Mouse (Mus musculus) spleen, postnatal 36 days (tissue): Measurements from ENCODE around the gene Mafg.

Source experiments
- DNase-seq, 2 experiments: peaks; one replicate each; pipeline ENCODE4 v3.0.0; 2022; ENCODE audit warnings: low spot score in 2 of 2, mixed read lengths in 1 of 2

The Mafg gene

GRCm38 (mm10) chr11:120623961-120624679, 9.3 kb downstream of the Mafg start:
- peak; percentile 75 to 78 for DNase-seq

GRCm38 (mm10) chr11:120622805-120623204, 10.6 kb downstream of the Mafg start:
- DNase-seq = no peak

GRCm38 (mm10) chr11:120620195-120620594, 13.2 kb downstream of the Mafg start:
- DNase-seq = no peak

- DNase-seq = no peak
These were observed 14.5 kb downstream of the Mafg start for GRCm38 (mm10) chr11:120618619-120619535.

- DNase-seq = peak; percentile 91 to 94
These were observed 15.8 kb downstream of the Mafg start, which contains the start of gene Pcyt2 for GRCm38 (mm10) chr11:120617519-120618112. Gene Pcyt2, minus strand, starts transcription at chr11:120617936.

- DNase-seq = no peak
These were observed 16.6 kb downstream of the Mafg start for GRCm38 (mm10) chr11:120616617-120617294.

- no peak for DNase-seq
These were observed 17.7 kb downstream of the Mafg start for GRCm38 (mm10) chr11:120615606-120616203.

GRCm38 (mm10) chr11:120615167-120615566, 18.2 kb downstream of the Mafg start:
- DNase-seq = no peak

- DNase-seq = no peak
These were observed 19.4 kb downstream of the Mafg start for GRCm38 (mm10) chr11:120613976-120614375.

- no peak for DNase-seq
These were observed 19.9 kb downstream of the Mafg start for GRCm38 (mm10) chr11:120613481-120613972.

GRCm38 (mm10) chr11:120612763-120613162, 20.6 kb downstream of the Mafg start:
- DNase-seq = peak; percentile 62 to 68

- no peak for DNase-seq
These were observed 22.8 kb downstream of the Mafg start for GRCm38 (mm10) chr11:120610477-120611046.

- DNase-seq = no peak
These were observed 24.1 kb downstream of the Mafg start for GRCm38 (mm10) chr11:120609250-120609649.

GRCm38 (mm10) chr11:120608241-120609034, 25.0 kb downstream of the Mafg start, which contains the start of gene Npb:
Gene Npb, plus strand, starts transcription at chr11:120608477.
- no peak for DNase-seq

- DNase-seq = no peak
These were observed 26.6 kb downstream of the Mafg start for GRCm38 (mm10) chr11:120606764-120607163.

- DNase-seq = no peak
These were observed 27.7 kb downstream of the Mafg start for GRCm38 (mm10) chr11:120605667-120606066.

- no peak for DNase-seq
These were observed 29.9 kb downstream of the Mafg start for GRCm38 (mm10) chr11:120603545-120603944.

- DNase-seq = no peak
These were observed 32.7 kb downstream of the Mafg start for GRCm38 (mm10) chr11:120600716-120601115.

GRCm38 (mm10) chr11:120598990-120599549, 34.3 kb downstream of the Mafg start:
- DNase-seq = no peak
